Mouse (Mus musculus) urinary bladder, postnatal 14 days (tissue): Measurements from ENCODE around the gene Mycn.
A peak's percentile ranks its signal among the peaks of the same experiment; 100 is the strongest.

Experiments
- DNase-seq: peaks from one replicate; pipeline ENCODE4 v3.0.0; 2021; ENCODE audit warnings: low spot score

Gene Mycn

DNA sequence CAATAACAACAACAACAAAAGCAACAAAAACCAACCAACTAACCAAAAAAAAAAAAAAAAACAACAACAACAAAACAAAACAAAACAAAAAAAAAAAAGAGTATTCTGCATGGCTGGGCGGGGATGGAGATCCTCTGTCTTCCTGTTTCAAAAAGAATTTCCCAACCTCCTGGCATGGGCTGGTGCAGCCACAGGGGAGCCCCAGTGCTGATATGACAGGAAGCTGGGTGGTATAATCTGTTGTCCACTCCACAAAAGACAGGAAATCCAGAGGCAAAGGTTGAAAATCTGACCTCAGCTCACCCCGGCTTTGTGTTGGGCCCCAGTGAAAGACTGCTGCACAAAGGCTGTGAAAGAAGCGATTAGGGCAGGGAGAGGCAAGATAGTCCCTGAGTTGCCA is 17.3 kb downstream of the Mycn start:
- no peak for DNase-seq

DNA sequence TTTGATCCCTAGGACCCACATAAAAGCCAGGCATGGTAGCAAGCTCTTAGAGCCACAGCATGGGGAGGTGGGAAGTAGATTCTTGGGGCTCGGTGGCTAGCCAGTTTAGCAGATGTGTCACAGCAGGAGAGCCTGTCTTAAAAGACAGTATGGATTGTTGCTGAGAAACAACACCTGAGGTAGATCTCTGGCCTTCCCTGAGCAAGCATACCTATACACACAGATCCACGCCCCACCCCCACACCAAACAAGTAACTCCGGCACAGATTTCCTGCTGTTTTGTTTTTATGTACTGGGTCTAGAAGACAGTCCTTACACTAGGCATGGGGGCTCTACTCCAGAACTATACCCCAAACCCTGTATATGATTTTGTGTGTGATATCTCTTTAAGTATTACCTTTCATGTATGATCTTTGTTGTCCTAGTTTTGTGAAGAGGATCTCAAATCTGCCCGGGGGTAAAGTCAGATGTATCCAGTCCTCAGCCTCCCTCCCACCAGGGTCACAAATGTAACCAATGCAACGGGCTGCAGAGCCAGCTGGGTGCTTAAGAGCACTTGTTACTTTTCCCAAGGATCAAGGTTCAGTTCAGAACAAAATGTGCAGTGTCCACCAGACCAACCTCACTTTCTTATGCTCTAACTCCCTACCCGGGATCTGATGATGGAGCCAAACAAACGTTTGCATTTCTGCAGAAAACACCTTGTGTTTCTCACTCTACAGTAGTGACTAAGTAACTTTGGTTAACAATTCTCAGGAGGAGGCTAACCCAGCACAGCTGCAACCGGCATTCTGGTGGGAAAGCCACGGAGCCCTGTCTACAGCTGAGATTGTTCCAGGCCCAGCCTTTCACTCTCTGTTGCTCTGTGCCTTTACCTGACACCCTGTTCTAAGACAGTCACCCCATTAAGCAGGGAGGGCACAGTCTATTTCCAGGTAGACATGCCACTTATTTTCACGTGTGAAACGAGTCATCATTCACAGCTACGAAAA is 21.3 kb downstream of the Mycn start:
- DNase-seq: no peak

DNA sequence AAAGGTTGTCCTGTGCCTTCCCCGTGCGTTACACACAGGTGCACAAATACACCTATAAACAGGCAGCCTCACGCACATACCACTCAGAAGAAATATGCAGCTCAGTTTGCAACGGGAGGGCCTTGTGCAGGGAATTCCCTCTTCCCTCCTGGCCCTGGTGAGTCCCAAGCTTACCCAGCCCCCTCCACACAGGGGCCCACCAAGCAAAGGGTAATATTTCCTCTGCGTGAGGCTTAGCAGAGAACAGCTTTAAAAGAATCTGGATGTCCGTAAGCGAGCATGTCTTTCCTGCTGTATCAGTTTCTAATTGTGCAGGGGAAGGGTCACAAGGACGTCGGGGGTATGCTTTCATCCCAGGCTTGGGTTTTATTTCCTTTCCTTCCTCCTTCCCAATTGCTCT is 25.4 kb downstream of the Mycn start:
- DNase-seq: no peak

DNA sequence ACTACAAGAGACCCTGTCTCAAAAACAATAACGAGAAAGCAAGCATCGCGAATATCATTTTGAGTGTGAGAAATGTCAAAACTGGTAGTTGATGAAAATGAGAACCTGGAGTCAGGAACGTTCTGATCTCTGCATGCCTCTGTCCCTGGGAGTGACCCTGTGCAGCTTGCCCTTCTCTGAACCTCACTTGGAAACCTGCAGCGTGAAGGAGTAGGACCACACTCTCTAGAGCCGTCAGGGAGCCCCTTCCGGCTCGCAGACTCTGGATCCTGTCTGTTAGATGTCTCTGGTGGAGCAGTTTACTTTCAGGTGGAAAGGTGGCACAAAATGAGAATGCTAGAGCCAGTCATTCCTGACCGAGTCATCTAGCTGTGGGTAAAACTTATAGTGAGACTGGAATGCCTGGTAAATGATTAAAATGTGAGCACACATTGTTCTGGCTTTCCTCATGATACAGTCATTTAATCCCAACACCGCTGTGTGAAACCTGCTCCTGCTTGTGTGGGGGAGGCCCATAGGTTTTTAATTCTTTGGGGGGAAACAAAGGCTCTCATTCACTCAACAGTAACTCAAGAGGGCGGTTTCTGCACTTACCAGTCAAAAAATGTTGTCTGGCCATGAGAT is 31.2 kb downstream of the Mycn start:
- DNase-seq: no peak

DNA sequence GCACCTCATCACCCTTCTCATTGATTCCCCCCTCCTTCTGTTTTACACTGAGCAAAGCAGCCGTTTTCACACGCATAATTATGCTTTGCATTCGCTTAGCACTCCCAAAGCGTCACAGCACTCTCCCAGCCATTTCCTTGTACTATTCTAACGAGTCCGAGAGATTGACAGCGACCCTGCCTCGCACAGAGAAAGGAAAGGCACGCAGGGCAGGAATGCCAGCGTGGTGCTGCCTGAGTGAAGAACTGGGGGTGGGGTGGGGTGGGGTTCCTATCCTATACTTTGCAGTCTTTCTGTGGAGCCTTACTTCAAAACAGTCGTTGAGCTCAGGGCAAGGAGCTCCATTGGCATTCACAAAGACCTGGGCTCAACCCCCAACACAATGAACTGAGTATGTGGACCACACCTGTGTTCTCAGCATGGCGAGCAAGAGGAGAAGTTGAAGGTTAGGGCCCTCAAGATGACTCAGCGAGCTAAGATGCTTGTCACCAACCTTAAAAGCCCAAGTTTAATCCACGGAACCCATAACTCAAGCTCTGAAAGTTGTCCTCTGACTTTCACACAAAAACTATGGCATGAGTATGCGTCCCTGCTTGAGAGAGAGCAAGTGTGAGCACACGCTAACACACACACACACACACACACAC is 32.0 kb downstream of the Mycn start:
- DNase-seq: no peak

DNA sequence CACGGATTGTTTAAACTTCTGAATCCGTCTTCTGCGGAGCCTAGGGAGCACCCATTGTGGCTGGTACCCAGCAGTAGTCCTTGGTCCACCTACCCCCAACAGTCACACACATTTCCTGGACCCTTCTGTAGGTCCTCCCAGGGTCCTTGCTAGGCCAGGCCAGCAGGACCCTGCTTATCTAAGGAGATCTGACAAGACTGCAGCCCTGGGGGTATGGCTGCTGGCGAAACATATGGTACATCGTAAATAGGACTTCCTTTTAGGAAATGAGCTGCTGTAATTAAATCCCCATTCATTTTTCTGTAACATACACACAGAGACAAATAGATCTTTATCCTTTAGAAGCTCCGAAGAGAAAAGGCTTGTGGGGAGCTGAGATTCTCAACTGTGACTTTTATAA is 34.9 kb downstream of the Mycn start:
- no peak for DNase-seq

DNA sequence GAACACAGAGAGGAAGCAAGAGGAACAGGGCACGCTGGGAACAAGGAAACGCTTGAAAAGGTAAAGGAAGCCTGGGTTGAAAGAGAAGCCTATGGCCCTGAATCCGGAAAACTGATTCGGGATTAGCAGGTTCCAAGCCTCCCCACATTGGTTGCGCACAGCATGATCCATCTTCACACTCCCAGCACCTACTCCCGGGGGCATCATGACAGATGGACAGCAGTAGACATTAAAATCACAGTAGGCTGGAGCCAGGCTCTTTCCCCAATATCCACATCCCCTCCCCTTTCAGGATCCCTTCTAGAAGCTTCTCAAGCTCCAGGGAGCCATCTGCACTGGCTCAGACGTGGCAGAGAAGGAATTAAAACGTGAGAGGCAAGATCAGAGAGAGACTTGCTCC is 35.4 kb downstream of the Mycn start:
- DNase-seq: no peak

DNA sequence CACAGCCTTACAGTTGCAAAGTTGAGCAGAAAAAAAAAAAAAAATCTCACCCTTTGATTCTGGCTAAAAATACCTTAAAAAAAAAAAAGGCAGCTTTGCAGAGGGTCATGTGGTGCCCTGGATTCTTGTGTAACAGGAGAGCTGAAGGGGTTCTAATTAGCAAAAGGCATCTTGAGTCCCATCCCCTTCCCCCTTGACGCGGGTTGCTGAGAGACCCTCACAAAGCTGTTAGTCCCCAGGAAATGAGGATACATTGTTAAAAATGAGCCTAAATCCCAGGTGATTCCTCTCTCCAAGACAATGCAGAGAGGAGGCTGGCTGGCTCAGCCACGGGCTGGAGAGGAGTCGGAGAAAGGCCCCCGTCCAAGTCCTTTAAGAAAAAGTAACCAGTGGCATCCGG is 36.6 kb downstream of the Mycn start:
- DNase-seq: no peak

DNA sequence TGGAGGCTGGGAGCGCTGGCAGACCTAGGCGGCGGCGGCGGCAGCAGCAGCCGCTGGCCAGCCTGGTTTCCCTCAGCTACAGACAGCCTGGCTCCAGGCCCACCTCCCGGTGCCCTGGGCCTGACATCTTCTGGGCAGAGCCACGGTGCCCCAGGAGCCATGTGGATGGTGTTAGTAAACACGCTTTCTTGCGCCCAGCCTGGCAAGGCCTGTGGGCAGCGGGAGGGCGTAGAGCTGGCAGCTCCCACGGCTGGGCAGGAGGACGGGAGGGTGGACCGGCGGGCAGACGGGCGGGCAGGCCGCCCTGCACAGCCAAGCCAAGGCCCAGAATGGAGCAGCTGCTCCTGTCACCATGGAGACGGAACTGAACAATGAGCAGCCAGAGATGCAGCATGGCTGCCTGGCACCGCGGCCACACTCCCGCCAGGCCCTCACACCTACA is 37.2 kb downstream of the Mycn start:
- peak; percentile 41 for DNase-seq

DNA sequence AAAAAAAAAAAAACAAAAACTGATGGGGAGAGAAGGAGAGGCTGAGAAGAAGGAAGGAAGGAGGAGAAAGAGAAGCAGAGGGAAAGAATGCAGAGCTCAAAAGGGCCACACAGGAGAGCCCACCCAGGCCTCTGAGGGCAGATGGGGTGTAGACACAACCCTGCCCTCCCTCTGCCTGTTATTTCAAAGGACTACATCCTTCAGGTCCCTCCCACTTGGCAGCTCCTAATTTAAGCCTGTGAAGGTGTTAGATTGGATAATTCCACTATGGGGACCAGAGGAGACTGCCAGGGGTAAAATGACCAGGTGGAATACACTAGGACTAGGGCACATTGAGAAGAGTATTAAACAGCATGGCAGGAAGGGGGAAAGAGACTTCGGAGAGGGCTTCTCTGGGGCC is 37.6 kb downstream of the Mycn start:
- DNase-seq: no peak

DNA sequence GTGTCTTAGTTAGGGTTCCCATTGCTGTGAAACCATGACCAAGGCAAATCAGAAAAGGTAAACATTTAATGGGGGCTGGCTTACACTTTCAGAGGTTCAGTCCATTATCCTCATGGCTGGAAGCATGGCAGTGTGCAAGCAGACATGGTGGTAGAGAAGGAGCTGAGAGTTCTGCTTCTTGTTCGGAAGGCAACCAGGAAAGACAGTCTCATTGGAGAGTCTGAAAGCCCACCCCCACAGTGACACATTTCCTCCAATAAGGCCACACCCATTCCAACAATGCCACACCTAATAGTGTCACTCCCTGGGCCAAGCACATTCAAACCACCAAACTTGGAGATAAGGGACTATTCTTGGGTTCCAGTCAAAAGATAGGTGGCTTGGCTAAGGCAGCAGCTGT is 39.3 kb downstream of the Mycn start:
- DNase-seq: no peak

DNA sequence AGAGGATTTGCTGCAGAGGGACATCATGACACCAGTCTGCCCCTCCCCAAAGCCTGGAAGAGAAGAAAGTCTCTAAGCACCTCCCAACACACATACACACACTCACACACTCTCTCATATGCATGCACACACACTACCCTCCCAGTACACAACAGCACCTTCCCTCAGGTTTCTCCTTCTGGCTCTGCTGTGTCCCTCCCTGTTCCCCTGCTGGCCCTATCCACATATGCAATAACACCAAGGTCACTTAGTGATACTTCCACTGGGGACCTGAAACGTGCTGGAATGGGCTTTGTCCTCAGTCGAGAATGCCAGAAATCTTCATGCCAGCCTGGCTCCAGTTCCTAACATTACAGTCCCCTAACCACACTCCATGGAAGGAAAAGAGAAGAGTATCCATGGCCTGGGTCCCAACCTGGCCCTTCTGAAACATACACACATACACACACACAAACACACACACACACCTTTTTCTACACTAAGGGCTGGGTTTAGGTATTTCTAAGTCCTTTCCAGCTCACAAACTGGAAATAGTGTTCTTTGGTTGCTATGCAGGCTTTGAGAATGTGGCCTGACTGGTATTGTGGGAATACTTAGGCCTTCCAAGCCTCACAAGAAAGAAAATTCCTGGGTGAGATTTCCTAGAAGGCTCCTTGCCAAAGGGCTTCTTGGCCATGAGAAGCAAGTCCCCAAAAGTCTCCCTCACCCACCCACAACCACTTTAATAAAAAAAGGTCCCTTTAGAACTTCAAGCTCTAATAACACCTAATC is 43.2 kb downstream of the Mycn start:
- no peak for DNase-seq

DNA sequence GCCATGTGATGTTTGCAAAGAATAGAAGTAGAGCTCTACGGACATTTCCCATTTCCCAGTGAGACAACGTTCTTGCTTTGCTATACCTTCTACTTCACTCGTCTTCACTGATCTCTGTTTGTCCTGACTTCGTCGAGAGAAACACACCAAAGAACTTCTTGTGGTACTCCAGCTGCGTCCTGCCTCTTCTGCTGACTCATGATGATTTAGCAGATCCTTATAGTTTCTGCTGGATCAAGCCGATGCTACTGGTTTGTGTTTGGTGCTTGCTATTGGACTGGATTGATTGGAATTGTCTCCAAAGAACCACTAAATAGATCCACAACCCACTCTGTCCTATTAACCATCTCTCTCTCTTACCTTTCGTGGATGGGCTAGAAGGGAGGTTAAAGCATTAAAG is 47.7 kb downstream of the Mycn start:
- DNase-seq: no peak

DNA sequence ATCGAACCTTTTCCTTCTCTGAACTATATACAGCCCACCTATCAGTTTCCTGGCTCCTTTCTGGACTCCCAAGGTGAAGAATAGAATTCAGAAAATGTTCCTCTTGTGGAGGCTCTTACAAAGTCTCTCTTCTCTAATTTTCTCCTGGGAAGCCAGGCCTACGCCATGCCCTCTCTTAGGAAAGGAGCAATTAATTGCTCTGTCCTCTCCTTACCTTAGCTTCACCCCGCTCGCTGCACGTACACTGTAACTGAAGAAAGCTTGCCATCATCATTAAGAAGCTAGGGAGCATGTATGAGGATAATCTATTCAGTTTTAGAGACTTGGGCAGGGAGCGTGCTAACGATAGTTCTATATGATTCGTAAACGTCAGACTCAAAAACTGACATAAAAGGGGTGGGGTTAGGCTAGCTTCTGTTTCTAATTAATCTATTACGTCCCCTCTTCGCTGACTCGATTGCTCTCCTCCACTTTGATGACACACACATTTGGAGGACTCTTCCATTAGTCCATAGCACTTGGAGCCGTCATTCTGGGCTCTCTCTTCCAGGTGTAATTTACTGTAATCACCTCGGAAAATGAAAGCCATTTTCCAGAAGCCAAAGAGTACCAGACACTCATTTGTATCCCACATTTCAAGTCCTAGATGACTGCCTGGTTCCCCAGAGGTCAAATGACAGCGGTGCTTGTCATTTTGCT is 55.4 kb downstream of the Mycn start:
- DNase-seq: no peak
